Mouse (Mus musculus): Measurements from ENCODE around the gene Med16. TPM values are rescaled to one million over a fixed set of nuclear protein-coding genes. Genes with fewer than 3 reads are reported as not detected.

Gene Med16
- 10 to 100 TPM; 64.1 to 64.7 TPM for total RNA-seq (2021)
- long read RNA-seq, experiment 1, transcript Med16-201 (15 exons, 3,197 nt) = minor isoform, 5 of 81 reads
- long read RNA-seq, experiment 1, transcript Med16-204 (15 exons, 2,950 nt) = major isoform, 52 of 81 reads
- long read RNA-seq, experiment 1, partial matches to known transcripts = 19 of 81 reads
- long read RNA-seq, experiment 1, other reads (novel, unspliced or antisense) = 5 of 81 reads
- long read RNA-seq, experiment 2, transcript Med16-204 (15 exons, 2,950 nt) = major isoform, 69 of 118 reads
- long read RNA-seq, experiment 2, transcript Med16-201 (15 exons, 3,197 nt) = minor isoform, 9 of 118 reads
- long read RNA-seq, experiment 2, partial matches to known transcripts = 25 of 118 reads
- long read RNA-seq, experiment 2, other reads (novel, unspliced or antisense) = 15 of 118 reads

- peak; percentile 88 to 93 for DNase-seq (ENCODE audit: low spot score in 2 of 2)
These were observed at the start of gene Med16 for GRCm38 (mm10) chr10:79908167-79909091. Gene Med16 (minus strand): TSS chr10:79908923.

GRCm38 (mm10) chr10:79958140-79958816 lies 49.6 kb upstream of the Med16 start:
- peak; percentile 61 to 74 for DNase-seq (ENCODE audit: low spot score in 2 of 2)

GRCm38 (mm10) chr10:79956643-79957154 lies 48.0 kb upstream of the Med16 start:
- no peak for DNase-seq (ENCODE audit: low spot score in 2 of 2)

- no peak for DNase-seq (ENCODE audit: low spot score in 2 of 2)
These were observed 47.0 kb upstream of the Med16 start for GRCm38 (mm10) chr10:79955691-79956090.

GRCm38 (mm10) chr10:79953946-79954345 lies 45.2 kb upstream of the Med16 start:
- no peak for DNase-seq (ENCODE audit: low spot score in 2 of 2)

- no peak for DNase-seq (ENCODE audit: low spot score in 2 of 2)
These were observed 41.9 kb upstream of the Med16 start for GRCm38 (mm10) chr10:79950661-79951060.

- no peak for DNase-seq (ENCODE audit: low spot score in 2 of 2)
These were observed 41.1 kb upstream of the Med16 start for GRCm38 (mm10) chr10:79949873-79950272.

- DNase-seq (ENCODE audit: low spot score in 2 of 2) = no peak
These were observed 38.8 kb upstream of the Med16 start for GRCm38 (mm10) chr10:79947502-79947901.

GRCm38 (mm10) chr10:79946752-79947322 lies 38.1 kb upstream of the Med16 start:
- DNase-seq (ENCODE audit: low spot score in 2 of 2) = no peak

GRCm38 (mm10) chr10:79945507-79946234 lies 36.9 kb upstream of the Med16 start:
- no peak for DNase-seq (ENCODE audit: low spot score in 2 of 2)

- no peak for DNase-seq (ENCODE audit: low spot score in 2 of 2)
These were observed 34.8 kb upstream of the Med16 start for GRCm38 (mm10) chr10:79943471-79943901.

- no peak for DNase-seq (ENCODE audit: low spot score in 2 of 2)
These were observed 34.3 kb upstream of the Med16 start for GRCm38 (mm10) chr10:79942988-79943387.

GRCm38 (mm10) chr10:79940749-79941148 lies 32.0 kb upstream of the Med16 start:
- no peak for DNase-seq (ENCODE audit: low spot score in 2 of 2)

GRCm38 (mm10) chr10:79937775-79938526 lies 29.2 kb upstream of the Med16 start:
- DNase-seq (ENCODE audit: low spot score in 2 of 2) = no peak

- peak; percentile 60 to 81 for DNase-seq (ENCODE audit: low spot score in 2 of 2)
These were observed 28.3 kb upstream of the Med16 start for GRCm38 (mm10) chr10:79936911-79937441.

- no peak for DNase-seq (ENCODE audit: low spot score in 2 of 2)
These were observed 27.7 kb upstream of the Med16 start for GRCm38 (mm10) chr10:79936284-79936910.

GRCm38 (mm10) chr10:79934794-79935569 lies 26.3 kb upstream of the Med16 start:
- DNase-seq (ENCODE audit: low spot score in 2 of 2) = no peak

- peak in 1 of 2 experiments; percentile 47 for DNase-seq (ENCODE audit: low spot score in 2 of 2)
These were observed 25.6 kb upstream of the Med16 start for GRCm38 (mm10) chr10:79934272-79934721.

All from adrenal gland, postnatal 4 days (tissue).